Mouse (Mus musculus): ENCODE data around the gene Ephb4. TPM values are rescaled to one million over a fixed set of nuclear protein-coding genes. Genes with fewer than 3 reads are reported as not detected.
A peak's percentile ranks its signal among the peaks of the same experiment; 100 is the strongest.

The Ephb4 gene
- polyA plus RNA-seq, 1 experiment from 2014 or later = 86.9 TPM

GRCm38 (mm10) chr5:137314193-137315083, 35.5 kb upstream of the Ephb4 start, which contains the start of gene Trip6:
TSS of gene Trip6 (minus strand) at chr5:137314404.
- ATAC-seq (ENCODE audit: insufficient number of reproducible peaks, insufficient read depth, low FRiP score, low TSS enrichment, low read depth) = peak; percentile 95
- Histone ChIP-seq H3K4me2 (peak within 1 kb of the TSS; percentile 96), H3K9me3 (no peaks in the 10 kb centered on the region), H3K36me3 (peaks cover 51% of the 10 kb centered on the region), H3K4me1 (replicated peaks) (peaks cover 36% of the 10 kb centered on the region), H3K27ac (peak within 1 kb of the TSS; percentile 97), H3K27me3 (no peaks in the 10 kb centered on the region), H3K9ac (replicated peaks) (peak within 1 kb of the TSS; percentile 91), H3K4me3 (replicated peaks) (peak within 1 kb of the TSS; percentile 76)
- WGBS = 15% methylated on average over 30 of the region's 30 CpGs

- Histone ChIP-seq H3K4me3 (replicated peaks) (no peak overlapping the region), H3K4me1 (replicated peaks) (peaks cover 36% of the 10 kb centered on the region), H3K36me3 (peaks cover 51% of the 10 kb centered on the region), H3K9me3 (no peaks in the 10 kb centered on the region), H3K4me2 (peak overlapping the region; percentile 96), H3K27me3 (no peaks in the 10 kb centered on the region), H3K9ac (replicated peaks) (peak overlapping the region; percentile 53), H3K27ac (peak overlapping the region; percentile 97)
- ATAC-seq (ENCODE audit: insufficient number of reproducible peaks, insufficient read depth, low FRiP score, low TSS enrichment, low read depth) = no peak
- WGBS = 42% methylated on average over 30 of the region's 30 CpGs
Observed at GRCm38 (mm10) chr5:137315084-137315903, 34.6 kb upstream of the Ephb4 start.

GRCm38 (mm10) chr5:137317361-137317760, 32.5 kb upstream of the Ephb4 start:
- H3K9me3 ChIP-seq = no peaks in the 10 kb centered on the region
- 89% methylated on average over 8 of the region's 8 CpGs for WGBS
- no peaks in the 10 kb centered on the region for H3K27me3 ChIP-seq
- H3K36me3 ChIP-seq = peaks cover 50% of the 10 kb centered on the region
- H3K9ac ChIP-seq (replicated peaks) = no peak overlapping the region
- H3K27ac ChIP-seq = no peak overlapping the region
- H3K4me2 ChIP-seq = no peak overlapping the region
- no peak overlapping the region for H3K4me3 ChIP-seq (replicated peaks)
- peaks cover 26% of the 10 kb centered on the region for H3K4me1 ChIP-seq (replicated peaks)
- no peak for ATAC-seq (ENCODE audit: insufficient number of reproducible peaks, insufficient read depth, low FRiP score, low TSS enrichment, low read depth)

GRCm38 (mm10) chr5:137318570-137318969, 31.3 kb upstream of the Ephb4 start:
- Histone ChIP-seq H3K4me3 (replicated peaks) (no peak overlapping the region), H3K4me1 (replicated peaks) (peaks cover 14% of the 10 kb centered on the region), H3K27ac (no peak overlapping the region), H3K4me2 (no peak overlapping the region), H3K36me3 (peaks cover 56% of the 10 kb centered on the region), H3K27me3 (no peaks in the 10 kb centered on the region), H3K9me3 (no peaks in the 10 kb centered on the region), H3K9ac (replicated peaks) (no peak overlapping the region)
- ATAC-seq (ENCODE audit: insufficient number of reproducible peaks, insufficient read depth, low FRiP score, low TSS enrichment, low read depth) = no peak
- 82% methylated on average over 1 of the region's 1 CpGs for WGBS

- H3K27ac ChIP-seq = no peak overlapping the region
- H3K4me1 ChIP-seq (replicated peaks) = no peaks in the 10 kb centered on the region
- H3K27me3 ChIP-seq = no peaks in the 10 kb centered on the region
- no peak overlapping the region for H3K9ac ChIP-seq (replicated peaks)
- ATAC-seq (ENCODE audit: insufficient number of reproducible peaks, insufficient read depth, low FRiP score, low TSS enrichment, low read depth) = no peak
- H3K9me3 ChIP-seq = no peaks in the 10 kb centered on the region
- no peak overlapping the region for H3K4me2 ChIP-seq
- WGBS = 95% methylated on average over 3 of the region's 3 CpGs
- no peak overlapping the region for H3K4me3 ChIP-seq (replicated peaks)
- H3K36me3 ChIP-seq = peaks cover 73% of the 10 kb centered on the region
Observed at GRCm38 (mm10) chr5:137320996-137321395, 28.9 kb upstream of the Ephb4 start.

- Histone ChIP-seq H3K36me3 (peaks cover 26% of the 10 kb centered on the region), H3K4me1 (replicated peaks) (peaks cover 12% of the 10 kb centered on the region), H3K9ac (replicated peaks) (no peak overlapping the region), H3K27me3 (no peaks in the 10 kb centered on the region), H3K9me3 (no peaks in the 10 kb centered on the region), H3K4me2 (no peak overlapping the region), H3K4me3 (replicated peaks) (no peak overlapping the region), H3K27ac (no peak overlapping the region)
- 81% methylated on average over 7 of the region's 7 CpGs for WGBS
- ATAC-seq (ENCODE audit: insufficient number of reproducible peaks, insufficient read depth, low FRiP score, low TSS enrichment, low read depth) = no peak
Observed at GRCm38 (mm10) chr5:137330910-137331309, 19.0 kb upstream of the Ephb4 start.

GRCm38 (mm10) chr5:137332857-137333511, 16.9 kb upstream of the Ephb4 start:
- Histone ChIP-seq H3K4me3 (replicated peaks) (peak overlapping the region; percentile 67), H3K4me2 (peak overlapping the region; percentile 91), H3K9ac (replicated peaks) (peak overlapping the region; percentile 71), H3K27me3 (no peaks in the 10 kb centered on the region), H3K9me3 (no peaks in the 10 kb centered on the region), H3K4me1 (replicated peaks) (peaks cover 12% of the 10 kb centered on the region), H3K36me3 (peaks cover 9% of the 10 kb centered on the region), H3K27ac (peak overlapping the region; percentile 42; the same call in 1 of the 2 replicates)
- 17% methylated on average over 15 of the region's 15 CpGs for WGBS
- peak; percentile 23 for ATAC-seq (ENCODE audit: insufficient number of reproducible peaks, insufficient read depth, low FRiP score, low TSS enrichment, low read depth)

- peak within 1 kb of the TSS; percentile 42; the same call in 1 of the 2 replicates for H3K27ac ChIP-seq
Observed at GRCm38 (mm10) chr5:137333512-137334174, 16.3 kb upstream of the Ephb4 start, which contains the start of gene Slc12a9. TSS of gene Slc12a9 (minus strand) at chr5:137333597.

GRCm38 (mm10) chr5:137334317-137334716, 15.6 kb upstream of the Ephb4 start:
- Histone ChIP-seq H3K36me3 (peaks cover 5% of the 10 kb centered on the region), H3K4me1 (replicated peaks) (peaks cover 19% of the 10 kb centered on the region), H3K4me2 (peak overlapping the region; percentile 91; the same call in 1 of the 2 replicates), H3K27ac (no peak overlapping the region), H3K4me3 (replicated peaks) (no peak overlapping the region), H3K9ac (replicated peaks) (no peak overlapping the region), H3K9me3 (no peaks in the 10 kb centered on the region), H3K27me3 (no peaks in the 10 kb centered on the region)
- WGBS = 56% methylated on average over 10 of the region's 10 CpGs
- no peak for ATAC-seq (ENCODE audit: insufficient number of reproducible peaks, insufficient read depth, low FRiP score, low TSS enrichment, low read depth)

More at GRCm38 (mm10) chr5:137333512-137334174, 16.3 kb upstream of the Ephb4 start, which contains the start of gene Slc12a9:
- peak within 1 kb of the TSS; percentile 67 for H3K4me3 ChIP-seq (replicated peaks)
- peak within 1 kb of the TSS; percentile 71 for H3K9ac ChIP-seq (replicated peaks)
- peaks cover 6% of the 10 kb centered on the region for H3K36me3 ChIP-seq
- H3K4me2 ChIP-seq = peak within 1 kb of the TSS; percentile 91
- WGBS = under 1% methylated on average over 44 of the region's 44 CpGs
- no peaks in the 10 kb centered on the region for H3K27me3 ChIP-seq
- H3K4me1 ChIP-seq (replicated peaks) = peaks cover 12% of the 10 kb centered on the region
- H3K9me3 ChIP-seq = no peaks in the 10 kb centered on the region
- peak; percentile 77 for ATAC-seq (ENCODE audit: insufficient number of reproducible peaks, insufficient read depth, low FRiP score, low TSS enrichment, low read depth)

- no peak overlapping the region for H3K4me3 ChIP-seq (replicated peaks)
- no peaks in the 10 kb centered on the region for H3K27me3 ChIP-seq
- no peak for ATAC-seq (ENCODE audit: insufficient number of reproducible peaks, insufficient read depth, low FRiP score, low TSS enrichment, low read depth)
- H3K9ac ChIP-seq (replicated peaks) = no peak overlapping the region
- no peak overlapping the region for H3K27ac ChIP-seq
- 77% methylated on average over 6 of the region's 6 CpGs for WGBS
- no peaks in the 10 kb centered on the region for H3K9me3 ChIP-seq
- no peak overlapping the region for H3K4me2 ChIP-seq
- peaks cover 3% of the 10 kb centered on the region; the same call in 1 of the 2 replicates for H3K36me3 ChIP-seq
- H3K4me1 ChIP-seq (replicated peaks) = peaks cover 26% of the 10 kb centered on the region
Observed at GRCm38 (mm10) chr5:137335066-137335465, 14.8 kb upstream of the Ephb4 start.
